Mouse (Mus musculus) C3H10T1/2 (cell line): ENCODE data around the gene Cyp4f39. TPM values are rescaled to one million over a fixed set of nuclear protein-coding genes. Genes with fewer than 3 reads are reported as not detected.

Experiments
- polyA plus RNA-seq, 2 experiments: library from polyadenylated mRNA; unstranded; fragments of >200 nt; fragmentation: generic; extraction: Trizol; gene quantifications; one replicate each; pipeline ENCODE4 v1.2.1; 2012; ENCODE audit warnings: missing spikeins in 2 of 2

Gene Cyp4f39
- not detected for polyA plus RNA-seq

GRCm38 (mm10) chr17:32452482-32452881 is at the start of gene Cyp4f39:
Gene Cyp4f39, plus strand, starts transcription at chr17:32452723.

GRCm38 (mm10) chr17:32403417-32403816 is 49.1 kb upstream of the Cyp4f39 start, which contains the start of gene Rasal3:
Gene Rasal3, minus strand, starts transcription at chr17:32403583.

GRCm38 (mm10) chr17:32424034-32424433 is 28.5 kb upstream of the Cyp4f39 start, which contains the start of gene Pglyrp2:
Gene Pglyrp2, minus strand, starts transcription at chr17:32424167.

GRCm38 (mm10) chr17:32505851-32506728 is 53.6 kb downstream of the Cyp4f39 start, which contains the start of gene Cyp4f17:
Gene Cyp4f17, plus strand, starts transcription at chr17:32506050.

GRCm38 (mm10) chr17:32536051-32536866 is 83.7 kb downstream of the Cyp4f39 start, which contains the start of gene Cyp4f16:
Gene Cyp4f16, plus strand, starts transcription at chr17:32536558.

Other genes with a start within 250 kb of the Cyp4f39 start
- gene Brd4, start 168.0 kb upstream of the Cyp4f39 start, polyA plus RNA-seq: 10 to 100 TPM; 35.0 to 86.0 TPM
- 10 to 100 TPM in 1 of 2 experiments, 1 to 10 TPM in 1; 3.0 to 21.2 TPM for gene Akap8, start 131.5 kb upstream of the Cyp4f39 start, polyA plus RNA-seq
- 10 to 100 TPM in 1 of 2 experiments, 1 to 10 TPM in 1; 9.4 to 74.3 TPM for gene Akap8l, start 102.1 kb upstream of the Cyp4f39 start, polyA plus RNA-seq
- 10 to 100 TPM; 13.1 to 49.6 TPM for gene Wiz, start 63.3 kb upstream of the Cyp4f39 start, polyA plus RNA-seq
- under 1 TPM in 1 of 2 experiments, not detected in 1; 0.24 TPM for gene Rasal3, start 49.1 kb upstream of the Cyp4f39 start, polyA plus RNA-seq
- not detected for gene Pglyrp2, start 28.6 kb upstream of the Cyp4f39 start, polyA plus RNA-seq
- 1 to 10 TPM in 1 of 2 experiments, under 1 TPM in 1; 0.28 to 6.4 TPM for gene Cyp4f17, start 53.3 kb downstream of the Cyp4f39 start, polyA plus RNA-seq
- 10 to 100 TPM; 20.4 to 28.3 TPM for gene Cyp4f16, start 83.8 kb downstream of the Cyp4f39 start, polyA plus RNA-seq
- not detected for gene Cyp4f37, start 168.6 kb downstream of the Cyp4f39 start, polyA plus RNA-seq
- gene Cyp4f40, start 206.2 kb downstream of the Cyp4f39 start, polyA plus RNA-seq: not detected
- not detected for gene Cyp4f15, start 232.9 kb downstream of the Cyp4f39 start, polyA plus RNA-seq